Mouse (Mus musculus) embryo, embryonic 10 days (tissue): Measurements from ENCODE around the gene Tmem196.

Source experiments
- DNase-seq: peaks from one replicate; pipeline ENCODE4 v3.0.0-alpha.2; 2015; ENCODE audit warnings: low spot score

Tmem196 gene

GRCm38 (mm10) chr12:119945589-119946310 lies at the start of gene Tmem196:
TSS of gene Tmem196 (plus strand) at chr12:119945822.
- DNase-seq = peak; percentile 65

GRCm38 (mm10) chr12:119946311-119946692 lies 680 bp downstream of the Tmem196 start:
- DNase-seq = peak; percentile 36

- DNase-seq = no peak
These were observed 11.4 kb downstream of the Tmem196 start for GRCm38 (mm10) chr12:119957041-119957440.

- no peak for DNase-seq
These were observed 15.1 kb downstream of the Tmem196 start for GRCm38 (mm10) chr12:119960730-119961129.

GRCm38 (mm10) chr12:119965373-119965772 lies 19.8 kb downstream of the Tmem196 start:
- no peak for DNase-seq

- DNase-seq = no peak
These were observed 24.4 kb downstream of the Tmem196 start for GRCm38 (mm10) chr12:119970068-119970467.

GRCm38 (mm10) chr12:119981731-119982130 lies 36.1 kb downstream of the Tmem196 start:
- DNase-seq = peak; percentile 76

- no peak for DNase-seq
These were observed 52.6 kb downstream of the Tmem196 start for GRCm38 (mm10) chr12:119998267-119998666.

GRCm38 (mm10) chr12:120004280-120004679 lies 58.7 kb downstream of the Tmem196 start:
- no peak for DNase-seq

- DNase-seq = no peak
These were observed 69.1 kb downstream of the Tmem196 start for GRCm38 (mm10) chr12:120014768-120015167.

GRCm38 (mm10) chr12:120015201-120015600 lies 69.6 kb downstream of the Tmem196 start:
- no peak for DNase-seq

- peak; percentile 84 for DNase-seq
These were observed 82.7 kb downstream of the Tmem196 start for GRCm38 (mm10) chr12:120028089-120028959.
